Mouse (Mus musculus) lung, postnatal 36 days (tissue): Measurements from ENCODE around the gene Chek2.
A peak's percentile ranks its signal among the peaks of the same experiment; 100 is the strongest.
"Not testable (repeated sequence)": the region's sequence is repeated elsewhere in the genome, so short reads cannot be mapped to it uniquely, and the experiment has no call there.

ENCODE experiments used
- DNase-seq: peaks from one replicate; pipeline ENCODE4 v3.0.0; 2022; ENCODE audit warnings: mixed read lengths

The Chek2 gene

GRCm38 (mm10) chr5:110839678-110840365, at the start of gene Chek2, which contains the start of gene Hscb:
TSS of gene Chek2 (plus strand) at chr5:110839979.
TSS of gene Hscb (minus strand) at chr5:110839777.
- peak; percentile 99 for DNase-seq

GRCm38 (mm10) chr5:110794363-110794762, 45.4 kb upstream of the Chek2 start:
- DNase-seq, result no peak

DNA sequence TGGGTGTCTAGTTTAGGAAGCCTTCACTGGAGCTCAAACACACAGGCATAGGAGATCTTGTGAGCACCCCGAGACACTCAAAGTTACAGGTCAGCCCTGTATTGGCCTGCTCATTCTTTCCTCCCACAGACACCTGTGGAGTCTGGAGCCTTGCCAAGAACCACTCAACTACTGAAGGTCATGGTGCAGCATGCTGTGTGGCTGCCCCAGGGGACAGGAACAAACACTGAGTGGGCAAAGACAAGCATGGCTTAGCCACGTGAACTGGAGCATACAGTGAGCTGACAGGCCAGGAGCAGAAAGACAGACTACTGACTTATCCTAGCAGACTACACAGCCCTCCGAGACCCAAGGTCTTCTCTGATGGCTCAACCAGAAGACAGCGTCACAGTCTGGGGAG, 42.1 kb upstream of the Chek2 start:
- DNase-seq, result peak; percentile 78

DNA sequence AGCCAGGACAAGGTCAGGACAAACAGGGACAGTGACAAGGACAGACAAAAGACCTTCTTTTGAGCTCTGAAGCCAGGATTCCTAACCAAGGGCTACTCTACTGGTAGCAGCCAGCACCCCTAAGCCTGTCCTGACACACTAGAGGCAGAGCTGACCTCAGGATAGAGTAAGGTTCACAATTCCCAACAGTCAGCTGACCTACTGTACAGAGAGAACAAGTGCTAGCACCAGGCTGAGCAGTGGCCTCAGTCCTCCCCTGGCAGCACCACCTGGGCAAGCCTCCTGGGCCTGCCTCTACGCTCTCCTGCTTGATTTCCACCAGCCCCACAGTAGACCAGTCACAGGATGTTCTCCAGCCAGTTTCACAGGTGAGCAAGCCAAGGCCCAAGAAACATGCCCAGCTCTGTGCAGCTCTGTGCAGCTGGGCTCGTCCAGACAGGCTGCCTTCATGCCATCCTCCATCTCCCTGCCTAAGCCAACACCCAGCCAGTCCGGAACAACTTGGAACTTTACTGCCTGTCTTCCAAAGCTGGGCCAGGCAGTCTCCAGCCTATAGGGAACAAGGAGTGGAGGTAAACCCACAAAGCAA, 38.6 kb upstream of the Chek2 start:
- no peak for DNase-seq

DNA sequence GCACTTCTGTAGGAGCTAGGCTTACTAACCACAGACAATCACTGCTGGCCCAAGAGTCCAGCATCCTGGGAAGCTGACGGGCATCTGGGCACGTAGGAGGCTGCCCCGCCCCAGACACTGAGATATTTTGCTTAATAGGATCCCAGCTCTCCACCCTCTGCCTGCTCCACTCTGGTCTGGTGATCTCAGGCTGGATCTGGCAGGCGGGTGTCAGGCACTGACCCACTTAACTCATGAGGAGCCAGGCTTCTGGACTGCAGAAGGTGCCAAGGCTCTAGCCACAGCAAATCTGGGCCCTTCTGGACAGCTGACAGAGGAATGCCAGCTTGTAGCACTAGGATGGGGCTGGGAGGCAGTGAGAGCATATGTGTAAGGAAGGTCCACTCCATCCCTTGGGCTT, 37.6 kb upstream of the Chek2 start:
- no peak for DNase-seq

- no peak for DNase-seq
These were observed 37.0 kb upstream of the Chek2 start for GRCm38 (mm10) chr5:110802809-110803208.

DNA sequence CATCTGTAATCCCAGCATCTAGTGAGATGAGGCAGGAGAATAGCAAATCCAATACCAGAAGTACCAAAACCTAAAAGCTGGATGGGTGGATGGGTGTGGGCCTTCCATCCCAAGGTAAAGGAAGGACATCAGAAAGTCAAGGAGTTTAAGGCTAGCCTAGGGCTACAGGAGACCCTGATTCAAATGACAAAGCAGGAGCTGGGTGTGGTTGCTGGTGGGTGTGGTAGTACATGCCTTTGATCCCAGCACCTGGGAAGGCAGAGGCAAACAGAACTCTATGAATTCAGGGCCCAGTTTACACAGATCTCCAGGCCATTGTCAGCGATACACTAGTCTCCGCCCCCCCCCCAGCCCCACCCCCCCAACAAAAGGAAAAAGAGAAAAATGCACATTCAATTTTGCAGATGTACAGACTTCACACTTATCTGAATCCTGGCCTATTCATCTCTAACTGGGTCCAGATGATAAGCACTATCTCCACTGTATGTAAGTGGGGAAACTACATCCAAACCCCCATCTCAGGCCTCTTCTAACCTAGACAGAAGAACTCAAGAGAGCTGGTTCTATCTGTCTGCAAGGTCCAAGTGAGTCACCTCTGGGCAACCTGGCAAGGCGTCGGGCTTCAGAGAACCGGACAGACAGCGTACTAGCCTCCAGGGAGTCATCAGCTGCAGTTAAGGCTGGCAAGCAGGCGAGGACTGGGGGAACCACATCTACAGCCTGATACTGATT, 35.6 kb upstream of the Chek2 start:
- DNase-seq, result no peak

DNA sequence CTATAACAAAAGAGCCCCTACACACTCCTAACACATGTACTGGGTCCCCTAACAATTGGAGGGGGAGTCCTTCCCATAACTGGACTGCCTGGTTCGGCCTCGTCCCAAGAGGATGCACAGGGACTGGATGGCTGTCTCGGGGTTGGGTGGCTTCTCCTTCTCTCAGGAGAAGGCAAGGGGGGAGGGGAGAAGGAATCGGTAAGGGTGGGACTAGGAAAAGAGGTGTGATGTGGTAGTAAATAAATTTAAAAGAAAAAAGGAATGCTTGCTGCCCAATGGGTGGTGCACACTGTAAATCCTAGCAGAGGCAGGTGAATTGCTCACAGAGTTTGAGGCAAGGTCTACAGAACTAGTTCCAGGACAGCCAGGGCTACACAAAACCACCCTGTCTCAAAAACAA, 33.6 kb upstream of the Chek2 start:
- DNase-seq, result no peak

DNA sequence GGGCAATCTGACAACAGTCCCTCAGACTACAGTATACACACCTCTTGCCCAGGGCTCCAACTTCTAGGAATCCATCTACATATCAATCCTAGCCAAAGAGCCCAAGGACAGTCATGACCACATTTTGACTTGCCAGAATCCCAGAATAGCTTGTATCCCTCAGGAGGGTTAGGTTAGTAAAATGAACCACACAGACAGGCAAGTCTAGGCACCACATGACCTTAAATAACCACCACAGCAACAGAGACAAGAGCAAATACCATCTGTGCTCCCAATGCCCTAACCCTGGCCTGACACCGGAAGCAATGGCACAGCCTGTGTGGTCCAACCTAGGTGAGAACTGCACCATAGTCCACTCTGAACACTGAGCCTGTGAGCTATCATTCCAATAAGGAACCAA, 33.1 kb upstream of the Chek2 start:
- no peak for DNase-seq

DNA sequence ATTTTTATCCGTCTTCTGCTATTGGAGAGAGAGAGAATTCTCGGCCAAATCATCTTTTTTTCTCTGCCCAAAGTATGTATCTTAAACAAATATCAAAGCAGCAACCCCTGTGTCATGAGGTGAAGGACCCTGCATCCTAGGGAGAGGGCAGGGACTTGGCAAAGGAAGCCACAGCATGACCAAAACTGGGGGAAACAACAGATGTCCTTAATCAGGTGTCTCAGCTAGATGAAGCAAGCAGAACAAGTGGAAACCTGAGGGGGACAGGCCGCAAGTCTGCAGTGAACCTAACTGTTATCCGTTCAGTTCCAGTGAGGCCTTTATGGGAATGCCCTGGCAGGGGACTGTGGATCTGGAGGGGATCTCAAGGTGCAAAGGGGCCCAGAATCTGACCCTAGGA, 32.3 kb upstream of the Chek2 start:
- DNase-seq, result no peak

GRCm38 (mm10) chr5:110808061-110808631, 31.6 kb upstream of the Chek2 start:
- DNase-seq, result peak; percentile 96

- DNase-seq, result peak; percentile 41
These were observed 30.7 kb upstream of the Chek2 start for GRCm38 (mm10) chr5:110808821-110809666.

- peak; percentile 100 for DNase-seq
These were observed 30.0 kb upstream of the Chek2 start, which contains the start of gene Ulk1 for GRCm38 (mm10) chr5:110809667-110810325. TSS of gene Ulk1 (minus strand) at chr5:110810097.

DNA sequence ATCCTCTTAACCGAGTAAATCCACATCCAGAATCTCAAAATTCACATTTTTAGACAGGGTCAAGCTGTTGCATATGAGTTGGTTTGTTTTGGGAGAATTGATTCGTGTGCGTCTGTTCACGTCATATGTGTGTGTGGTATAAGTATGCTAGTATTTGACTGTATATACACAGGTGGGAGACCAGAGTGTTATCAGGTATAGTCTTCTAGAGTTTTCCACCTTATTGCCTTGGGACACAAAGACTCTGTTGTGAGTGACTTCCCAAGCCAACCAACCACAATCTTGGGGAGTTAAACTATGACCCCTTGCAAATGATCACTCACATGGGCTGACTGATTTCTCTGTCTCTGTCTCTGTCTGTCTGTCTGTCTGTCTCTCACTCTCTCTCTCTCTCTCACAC, 15.4 kb upstream of the Chek2 start:
- no peak for DNase-seq

DNA sequence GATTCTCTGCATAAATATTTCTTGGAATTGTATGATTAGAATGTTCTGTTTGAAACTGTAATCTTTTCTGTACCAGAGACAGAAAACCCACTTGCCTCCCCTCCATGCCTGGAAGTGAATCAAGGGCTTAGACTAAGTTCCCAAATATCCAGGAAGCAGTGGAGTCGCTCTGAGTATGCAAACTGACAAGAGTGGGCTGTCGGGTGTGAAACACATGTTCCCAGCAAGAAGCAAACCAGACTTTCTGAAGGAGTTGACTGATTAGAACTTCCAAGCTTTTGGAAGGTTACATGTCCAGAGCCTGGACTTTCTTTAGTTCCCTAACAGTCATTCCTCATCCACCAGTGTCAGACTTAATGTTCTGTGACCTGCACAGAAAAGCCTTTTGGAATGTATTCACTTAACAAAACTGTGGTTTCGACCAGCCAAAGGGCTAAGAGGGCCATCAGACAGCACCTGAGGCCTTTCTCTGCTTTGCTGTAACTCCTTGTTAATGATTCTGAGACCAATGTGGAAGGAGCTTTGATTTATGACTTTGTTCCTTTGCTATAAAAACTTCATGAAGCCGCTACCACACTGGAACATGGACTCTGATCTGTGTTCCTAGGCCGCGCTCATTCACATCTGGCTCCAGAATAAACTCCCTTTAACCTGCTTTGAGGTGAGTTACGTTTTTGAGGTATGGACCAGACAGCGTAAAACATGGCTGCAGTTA, 12.8 kb upstream of the Chek2 start:
- DNase-seq, result no peak

DNA sequence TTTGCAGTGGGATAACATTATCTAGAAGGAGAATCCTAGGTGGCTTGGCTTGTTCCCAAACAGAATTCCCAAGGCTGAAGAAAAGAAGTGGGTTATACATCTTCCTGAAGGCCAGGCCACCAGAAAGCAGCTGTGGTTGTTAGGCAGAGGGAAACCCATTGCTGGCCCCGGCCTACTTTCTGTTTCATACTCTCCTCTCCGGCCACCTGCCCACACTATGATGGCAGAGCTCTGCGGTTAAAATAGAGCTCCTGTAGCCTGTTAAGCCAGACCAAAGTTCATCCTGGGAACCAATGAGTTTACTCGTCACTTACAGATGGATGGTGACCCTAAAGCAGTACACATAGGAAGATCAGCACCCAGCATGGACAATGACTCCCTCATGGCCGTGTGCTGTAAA, 12.2 kb upstream of the Chek2 start:
- no peak for DNase-seq

DNA sequence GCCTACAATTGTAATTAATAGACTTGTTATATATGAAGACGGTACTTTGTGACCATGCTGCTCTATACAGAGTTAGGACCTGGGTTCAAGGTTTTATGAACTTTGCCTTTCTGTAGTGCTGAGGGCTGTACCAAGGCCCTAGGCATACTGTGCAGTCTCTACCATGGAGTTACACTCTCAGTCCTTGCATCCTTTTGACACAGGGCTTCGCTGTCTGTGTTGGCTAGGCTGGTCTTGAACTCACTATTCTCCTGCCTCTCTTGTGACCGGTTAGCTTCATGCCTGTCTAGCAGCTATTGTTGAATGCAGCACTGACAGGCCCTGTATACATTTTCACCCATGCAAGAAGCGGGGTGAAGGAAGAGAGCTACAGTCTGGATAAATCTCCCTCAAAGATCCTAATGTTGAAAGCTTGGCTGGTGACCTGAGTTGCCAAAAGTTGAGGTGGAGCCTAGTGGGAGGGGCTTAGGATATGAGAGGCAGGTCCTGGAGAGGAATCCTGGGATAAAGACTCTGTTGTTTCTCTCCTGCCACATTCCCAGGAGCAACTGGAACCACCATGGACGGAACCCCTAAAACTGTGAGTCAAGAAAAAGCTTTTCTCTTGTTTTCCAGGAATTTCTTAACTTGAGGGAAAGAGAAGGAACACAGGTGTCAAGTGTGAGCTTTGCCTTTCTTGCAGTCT, 8.6 kb upstream of the Chek2 start:
- DNase-seq, result no peak

DNA sequence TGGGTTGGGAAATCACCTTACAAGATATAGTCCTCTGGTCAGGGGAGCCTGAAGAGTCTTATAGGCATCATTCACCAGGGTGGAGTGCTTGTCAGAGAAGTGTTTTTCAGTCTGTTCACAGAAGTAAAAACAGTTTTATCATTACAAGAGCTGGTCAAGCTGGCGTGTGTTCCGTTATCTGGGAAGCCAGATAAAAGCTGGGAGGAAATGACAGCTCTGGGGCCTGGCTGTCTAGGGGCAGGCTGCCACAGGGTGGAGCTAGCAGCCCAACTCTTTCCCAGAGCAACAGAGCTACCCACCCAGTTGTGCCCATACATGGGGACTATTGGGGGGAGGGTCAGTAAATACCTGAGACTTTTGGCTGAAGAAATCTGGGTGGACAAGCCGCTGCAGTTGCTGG, 3.8 kb upstream of the Chek2 start:
- peak; percentile 80 for DNase-seq

- not testable (repeated sequence) for DNase-seq
These were observed 1.8 kb upstream of the Chek2 start for GRCm38 (mm10) chr5:110838016-110838415.

DNA sequence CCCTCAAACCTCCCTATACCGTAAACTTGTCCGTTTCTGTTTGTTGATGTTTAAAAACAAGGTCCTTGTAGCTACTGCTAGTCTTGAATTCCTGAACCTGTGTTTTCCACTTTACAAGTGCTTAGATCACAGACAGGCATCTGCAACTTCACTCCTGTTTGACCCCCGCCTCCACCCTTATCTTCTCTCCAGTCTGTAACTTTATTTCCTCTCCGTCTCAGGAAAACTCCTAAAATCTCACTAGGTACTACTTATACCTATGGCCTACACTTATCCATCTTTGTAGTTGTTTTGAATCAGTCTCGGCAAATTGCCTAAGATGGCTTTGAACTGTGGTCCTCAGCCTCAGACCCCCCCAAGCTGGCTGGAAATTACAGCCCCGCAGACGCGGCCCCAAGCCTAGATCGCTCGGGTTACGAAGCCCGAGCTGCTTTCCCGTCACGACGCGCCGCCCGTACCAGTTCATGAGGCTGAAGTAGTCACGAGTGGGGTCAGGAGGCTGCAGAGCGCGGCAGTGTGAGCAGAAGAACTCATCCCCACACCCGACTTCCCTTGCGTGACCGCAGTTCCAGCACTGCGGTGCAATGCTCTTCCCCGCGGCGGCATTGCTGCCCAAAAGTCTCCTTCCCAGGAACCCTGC, 621 bp upstream of the Chek2 start:
- DNase-seq, result no peak
